Mouse (Mus musculus): Measurements from ENCODE around the gene Iqschfp.

Iqschfp gene

GRCm38 (mm10) chr3:68351461-68351860 is 459.4 kb downstream of the Iqschfp start:
- DNase-seq (ENCODE audit: low read depth): no peak

- no peak for DNase-seq (ENCODE audit: low read depth)
Observed at GRCm38 (mm10) chr3:68352961-68353360, 460.9 kb downstream of the Iqschfp start.

GRCm38 (mm10) chr3:68353492-68353891 is 461.5 kb downstream of the Iqschfp start:
- no peak for DNase-seq (ENCODE audit: low read depth)

GRCm38 (mm10) chr3:68356516-68356915 is 464.5 kb downstream of the Iqschfp start:
- DNase-seq (ENCODE audit: low read depth): no peak

- no peak for DNase-seq (ENCODE audit: low read depth)
Observed at GRCm38 (mm10) chr3:68368029-68368428, 476.0 kb downstream of the Iqschfp start.

- DNase-seq (ENCODE audit: low read depth): no peak
Observed at GRCm38 (mm10) chr3:68372925-68373324, 480.9 kb downstream of the Iqschfp start.

GRCm38 (mm10) chr3:68375100-68375508 is 483.1 kb downstream of the Iqschfp start:
- DNase-seq (ENCODE audit: low read depth): no peak

- no peak for DNase-seq (ENCODE audit: low read depth)
Observed at GRCm38 (mm10) chr3:68377452-68378198, 485.6 kb downstream of the Iqschfp start.

- no peak for DNase-seq (ENCODE audit: low read depth)
Observed at GRCm38 (mm10) chr3:68378799-68379198, 486.8 kb downstream of the Iqschfp start.

- no peak for DNase-seq (ENCODE audit: low read depth)
Observed at GRCm38 (mm10) chr3:68379242-68379641, 487.2 kb downstream of the Iqschfp start.

GRCm38 (mm10) chr3:68383672-68384071 is 491.6 kb downstream of the Iqschfp start:
- DNase-seq (ENCODE audit: low read depth): no peak

GRCm38 (mm10) chr3:68385544-68385943 is 493.5 kb downstream of the Iqschfp start:
- no peak for DNase-seq (ENCODE audit: low read depth)

GRCm38 (mm10) chr3:68388023-68388422 is 496.0 kb downstream of the Iqschfp start:
- no peak for DNase-seq (ENCODE audit: low read depth)

GRCm38 (mm10) chr3:68393578-68393977 is 501.5 kb downstream of the Iqschfp start:
- no peak for DNase-seq (ENCODE audit: low read depth)

- no peak for DNase-seq (ENCODE audit: low read depth)
Observed at GRCm38 (mm10) chr3:68398691-68399090, 506.7 kb downstream of the Iqschfp start.

- DNase-seq (ENCODE audit: low read depth): no peak
Observed at GRCm38 (mm10) chr3:68400121-68400520, 508.1 kb downstream of the Iqschfp start.

- no peak for DNase-seq (ENCODE audit: low read depth)
Observed at GRCm38 (mm10) chr3:68403343-68403742, 511.3 kb downstream of the Iqschfp start.

GRCm38 (mm10) chr3:68403783-68404217 is 511.8 kb downstream of the Iqschfp start:
- DNase-seq (ENCODE audit: low read depth): no peak

- no peak for DNase-seq (ENCODE audit: low read depth)
Observed at GRCm38 (mm10) chr3:68405724-68406123, 513.7 kb downstream of the Iqschfp start.

- DNase-seq (ENCODE audit: low read depth): no peak
Observed at GRCm38 (mm10) chr3:68412262-68412661, 520.2 kb downstream of the Iqschfp start.

- no peak for DNase-seq (ENCODE audit: low read depth)
Observed at GRCm38 (mm10) chr3:68419792-68420191, 527.8 kb downstream of the Iqschfp start.

- no peak for DNase-seq (ENCODE audit: low read depth)
Observed at GRCm38 (mm10) chr3:68420927-68421326, 528.9 kb downstream of the Iqschfp start.

GRCm38 (mm10) chr3:68421849-68422248 is 529.8 kb downstream of the Iqschfp start:
- no peak for DNase-seq (ENCODE audit: low read depth)

GRCm38 (mm10) chr3:68428081-68428480 is 536.0 kb downstream of the Iqschfp start:
- DNase-seq (ENCODE audit: low read depth): no peak
